Mouse (Mus musculus) myocyte (in vitro differentiated cells): ENCODE measurements around the gene 9130230L23Rik. TPM values are rescaled to one million over a fixed set of nuclear protein-coding genes. Genes with fewer than 3 reads are reported as not detected.

ENCODE experiments used
- H3K27me3 ChIP-seq: one replicate; pipeline ENCODE4 v1.6.1; 2011; ENCODE audit not compliant: control insufficient read depth, insufficient read depth, insufficient read length
- H3K36me3 ChIP-seq: one replicate; pipeline ENCODE4 v1.6.1; 2011; ENCODE audit not compliant: control insufficient read depth, insufficient read depth
- H3K4me2 ChIP-seq: one replicate; pipeline ENCODE4 v1.6.1; 2011; ENCODE audit warnings: low read depth, control low read depth
- H3K4me3 ChIP-seq: one replicate; pipeline ENCODE4 v1.5.1; 2011; ENCODE audit warnings: mild to moderate bottlenecking, control low read depth, moderate library complexity
- H3K79me2 ChIP-seq: one replicate; pipeline ENCODE4 v1.6.1; 2011; ENCODE audit not compliant: control insufficient read depth, insufficient read depth
- H3ac ChIP-seq: one replicate; pipeline ENCODE4 v1.6.1; 2011; ENCODE audit not compliant: control insufficient read depth, insufficient read length
- CEBPB ChIP-seq: IDR thresholded peaks from 2 replicates; pipeline ENCODE4 v1.6.1; 2011; ENCODE audit warnings: mild to moderate bottlenecking, moderate library complexity; ENCODE audit not compliant: poor library complexity, insufficient read depth, severe bottlenecking
- E2F4 ChIP-seq: IDR thresholded peaks from one replicate; pipeline ENCODE4 v1.6.1; 2011; ENCODE audit warnings: mild to moderate bottlenecking, control low read depth, moderate library complexity; ENCODE audit not compliant: insufficient read depth
- MAX ChIP-seq: IDR thresholded peaks from one replicate; pipeline ENCODE4 v1.6.1; 2011; ENCODE audit warnings: low read depth, mild to moderate bottlenecking, control low read depth
- MYOD1 ChIP-seq, 3 experiments: IDR thresholded peaks; one replicate each; pipeline ENCODE4 v1.6.1; 2011; ENCODE audit warnings: control low read depth in 2 of 3, low read depth in 2 of 3, mild to moderate bottlenecking in 2 of 3, moderate library complexity in 1 of 3; ENCODE audit not compliant: insufficient read length in 2 of 3, control insufficient read depth in 1 of 3
- MYOG ChIP-seq, 3 experiments: IDR thresholded peaks; one replicate each; pipeline ENCODE4 v1.6.1; 2011; ENCODE audit warnings: control low read depth in 2 of 3, low read depth in 2 of 3, mild to moderate bottlenecking in 2 of 3; ENCODE audit not compliant: insufficient read length in 2 of 3, control insufficient read depth in 1 of 3, insufficient read depth in 1 of 3
- POLR2A ChIP-seq: IDR thresholded peaks from one replicate; pipeline ENCODE4 v1.6.1; 2011; ENCODE audit warnings: low read depth, mild to moderate bottlenecking, control low read depth, moderate library complexity; ENCODE audit not compliant: insufficient read length
- POLR2AphosphoS2 ChIP-seq: IDR thresholded peaks from one replicate; pipeline ENCODE4 v1.6.1; 2011; ENCODE audit warnings: low read depth, control low read depth; ENCODE audit not compliant: insufficient read length
- REST ChIP-seq: IDR thresholded peaks from one replicate; pipeline ENCODE4 v1.6.1; 2011; ENCODE audit warnings: mild to moderate bottlenecking, control low read depth, moderate library complexity; ENCODE audit not compliant: insufficient read depth, insufficient read length
- SRF ChIP-seq: IDR thresholded peaks from one replicate; pipeline ENCODE4 v1.6.1; 2011; ENCODE audit warnings: low read depth; ENCODE audit not compliant: control insufficient read depth, insufficient read length
- TCF12 ChIP-seq: IDR thresholded peaks from one replicate; pipeline ENCODE4 v1.6.1; 2011; ENCODE audit warnings: mild to moderate bottlenecking, control low read depth; ENCODE audit not compliant: poor library complexity, insufficient read depth, severe bottlenecking
- TCF3 ChIP-seq: IDR thresholded peaks from one replicate; pipeline ENCODE4 v1.6.1; 2011; ENCODE audit warnings: low read depth, control low read depth; ENCODE audit not compliant: insufficient read length
- USF1 ChIP-seq: IDR thresholded peaks from one replicate; pipeline ENCODE4 v1.6.1; 2011; ENCODE audit warnings: low read depth, mild to moderate bottlenecking, control low read depth, moderate library complexity
- polyA plus RNA-seq: library from polyadenylated mRNA; unstranded; fragments of >200 nt; fragmentation: generic; extraction: Trizol; gene quantifications from one replicate; pipeline ENCODE4 v1.2.1, GENCODE M21; 2012; ENCODE audit warnings: missing spikeins

Gene 9130230L23Rik
- polyA plus RNA-seq, 1 experiment: 0.08 TPM

DNA sequence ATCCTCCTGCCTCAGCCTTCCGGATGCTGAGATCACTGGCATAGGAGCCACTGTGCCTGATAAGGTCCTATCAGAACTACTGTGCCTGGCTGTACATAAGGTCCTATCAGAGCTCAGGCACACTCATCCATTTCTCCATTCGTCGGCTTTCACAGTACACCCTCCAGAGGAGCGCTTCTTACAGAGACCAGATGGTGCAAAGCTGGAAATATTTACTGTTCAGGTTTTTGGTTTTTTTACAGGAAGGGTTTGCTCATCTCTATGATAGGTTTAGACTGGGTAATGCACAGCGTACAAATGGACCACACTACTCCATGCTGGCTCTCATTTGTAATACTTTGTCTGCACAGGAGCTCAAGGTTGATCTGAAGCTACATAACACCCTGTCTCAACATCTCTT is 40.8 kb downstream of the 9130230L23Rik start:
- no peak for TF ChIP-seq TCF3
- TF ChIP-seq TCF12: no peak
- no peak for TF ChIP-seq CEBPB
- TF ChIP-seq MAX: no peak
- no peak for TF ChIP-seq E2F4
- no peak for TF ChIP-seq MYOD1 (IDR thresholded peaks at IDR 0.05; ENCODE audit: control insufficient read depth in 1 of 3, insufficient read length in 2 of 3, low read depth in 2 of 3)
- TF ChIP-seq REST: no peak
- no peak for TF ChIP-seq POLR2A
- no peak for TF ChIP-seq SRF
- TF ChIP-seq POLR2AphosphoS2: no peak
- no peak for TF ChIP-seq USF1
- TF ChIP-seq MYOG (IDR thresholded peaks at IDR 0.05; ENCODE audit: control insufficient read depth in 1 of 3, insufficient read depth in 1 of 3, insufficient read length in 2 of 3, low read depth in 2 of 3): no peak
- Histone ChIP-seq H3K36me3 (no peaks in the 10 kb centered on the region), H3K4me3 (no peak overlapping the region), H3ac (no peak overlapping the region), H3K4me2 (no peak overlapping the region), H3K79me2 (no peaks in the 10 kb centered on the region), H3K27me3 (no peaks in the 10 kb centered on the region)

DNA sequence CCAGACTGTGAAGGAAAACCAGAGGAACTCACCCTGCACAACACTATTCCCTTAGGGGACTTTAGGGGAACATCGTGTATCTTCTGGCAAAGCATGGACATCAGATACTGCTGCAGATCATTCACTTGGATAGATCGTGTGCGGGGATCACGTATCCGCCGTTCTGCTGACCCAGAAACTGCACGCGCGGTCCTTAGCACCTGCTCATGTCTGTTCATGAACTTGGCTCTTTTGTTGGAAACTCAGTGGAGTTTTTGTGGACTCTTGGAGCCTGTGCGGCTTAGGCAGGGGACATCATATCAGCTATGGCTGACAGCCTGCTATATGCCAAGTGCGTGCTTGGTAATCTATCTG is 43.5 kb downstream of the 9130230L23Rik start:
- Histone ChIP-seq H3K4me2 (no peak overlapping the region), H3K4me3 (no peak overlapping the region), H3ac (no peak overlapping the region), H3K27me3 (no peaks in the 10 kb centered on the region), H3K36me3 (no peaks in the 10 kb centered on the region), H3K79me2 (no peaks in the 10 kb centered on the region)
- no peak for TF ChIP-seq POLR2AphosphoS2
- no peak for TF ChIP-seq TCF3
- no peak for TF ChIP-seq POLR2A
- no peak for TF ChIP-seq CEBPB
- no peak for TF ChIP-seq SRF
- TF ChIP-seq MAX: no peak
- no peak for TF ChIP-seq TCF12

DNA sequence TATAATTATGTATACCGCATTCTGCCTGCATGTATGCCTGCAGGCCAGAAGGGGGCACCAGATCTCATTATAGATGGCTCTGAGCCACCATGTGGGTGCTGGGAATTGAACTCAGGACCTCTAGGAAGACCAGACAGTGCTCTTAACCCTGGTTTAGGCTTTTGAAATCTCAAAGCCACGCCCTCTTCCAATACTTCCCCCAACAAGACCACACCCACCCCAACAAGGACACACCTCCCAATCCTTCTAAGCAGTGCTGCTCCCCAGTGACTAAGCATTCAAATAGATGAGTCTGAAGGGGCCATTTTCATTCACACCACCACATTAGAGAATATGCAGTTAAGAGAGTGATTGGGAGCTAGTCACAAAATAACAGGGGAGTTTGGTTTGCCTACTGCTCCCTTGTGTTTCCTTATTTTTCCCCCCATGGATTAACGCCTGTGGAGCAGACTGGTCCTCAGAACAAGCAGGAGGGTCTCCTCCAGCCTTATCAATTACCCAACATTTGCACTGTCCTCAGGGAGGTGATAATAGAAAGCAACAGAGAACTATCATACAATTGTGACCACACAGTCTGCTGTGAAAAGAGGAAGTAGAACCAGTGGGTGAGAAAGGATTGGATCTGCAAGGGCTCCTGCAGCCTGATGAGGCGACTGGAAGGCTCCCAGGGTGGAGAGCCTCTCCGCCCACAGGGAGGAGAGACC is 44.0 kb downstream of the 9130230L23Rik start:
- no peak overlapping the region for H3K4me3 ChIP-seq
- TF ChIP-seq USF1: no peak
- TF ChIP-seq MAX: no peak
- no peak for TF ChIP-seq E2F4
- TF ChIP-seq MYOG (IDR thresholded peaks at IDR 0.05; ENCODE audit: control insufficient read depth in 1 of 3, insufficient read depth in 1 of 3, insufficient read length in 2 of 3, low read depth in 2 of 3): no peak
- no peak for TF ChIP-seq POLR2AphosphoS2
- no peak for TF ChIP-seq CEBPB
- TF ChIP-seq TCF3: no peak
- TF ChIP-seq SRF: no peak
- no peaks in the 10 kb centered on the region for H3K79me2 ChIP-seq
- no peaks in the 10 kb centered on the region for H3K36me3 ChIP-seq
- no peak overlapping the region for H3K4me2 ChIP-seq
- no peaks in the 10 kb centered on the region for H3K27me3 ChIP-seq
- H3ac ChIP-seq: no peak overlapping the region

DNA sequence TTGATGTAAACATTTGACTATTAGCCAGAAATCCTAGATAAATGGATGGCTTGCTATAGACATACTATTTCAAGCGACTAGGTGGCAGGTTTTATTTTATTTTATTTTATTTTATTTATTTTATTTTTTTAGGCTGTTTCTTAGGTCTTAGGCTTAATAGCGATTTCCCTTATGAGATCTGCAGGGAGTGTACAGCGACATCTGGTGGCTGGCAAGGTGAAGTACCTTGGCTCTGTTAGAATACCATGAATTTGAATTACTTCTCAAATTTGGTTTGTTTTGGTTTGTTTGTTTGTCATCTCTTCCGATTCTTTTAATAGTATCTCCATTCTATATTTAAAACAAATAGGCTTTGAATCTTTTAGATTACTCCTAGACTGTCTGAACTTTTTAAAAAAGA is 45.5 kb downstream of the 9130230L23Rik start:
- no peaks in the 10 kb centered on the region for H3K36me3 ChIP-seq
- no peak overlapping the region for H3K4me3 ChIP-seq
- no peak overlapping the region for H3K4me2 ChIP-seq
- H3K27me3 ChIP-seq: no peaks in the 10 kb centered on the region
- no peak overlapping the region for H3ac ChIP-seq
- H3K79me2 ChIP-seq: no peaks in the 10 kb centered on the region
- TF ChIP-seq USF1 (no peak), CEBPB (no peak), MAX (no peak), E2F4 (no peak), MYOG (IDR thresholded peaks at IDR 0.05; ENCODE audit: control insufficient read depth in 1 of 3, insufficient read depth in 1 of 3, insufficient read length in 2 of 3, low read depth in 2 of 3) (no peak), MYOD1 (IDR thresholded peaks at IDR 0.05; ENCODE audit: control insufficient read depth in 1 of 3, insufficient read length in 2 of 3, low read depth in 2 of 3) (no peak), TCF12 (no peak), REST (no peak), POLR2A (no peak), POLR2AphosphoS2 (no peak)
